Mouse (Mus musculus) thymus, postnatal 14 days (tissue): ENCODE data around the gene Drc7.
A peak's percentile ranks its signal among the peaks of the same experiment; 100 is the strongest.

ENCODE experiments used
- DNase-seq: peaks from one replicate; pipeline ENCODE4 v3.0.0; 2021

Drc7 gene

GRCm38 (mm10) chr8:95059812-95060533, 5.1 kb downstream of the Drc7 start:
- DNase-seq, result no peak

- DNase-seq, result no peak
Measured at GRCm38 (mm10) chr8:95064531-95064930, 9.6 kb downstream of the Drc7 start.

GRCm38 (mm10) chr8:95067582-95067981, 12.7 kb downstream of the Drc7 start:
- peak; percentile 82 for DNase-seq

- no peak for DNase-seq
Measured at GRCm38 (mm10) chr8:95075504-95075903, 20.6 kb downstream of the Drc7 start.

GRCm38 (mm10) chr8:95076151-95076550, 21.2 kb downstream of the Drc7 start:
- no peak for DNase-seq

GRCm38 (mm10) chr8:95078055-95078454, 23.2 kb downstream of the Drc7 start:
- DNase-seq, result no peak

- DNase-seq, result no peak
Measured at GRCm38 (mm10) chr8:95079305-95079704, 24.4 kb downstream of the Drc7 start.

GRCm38 (mm10) chr8:95080381-95081341, 25.8 kb downstream of the Drc7 start, which contains the start of gene Katnb1:
TSS of gene Katnb1 (plus strand) at chr8:95081186.
- DNase-seq, result peak; percentile 98

GRCm38 (mm10) chr8:95081650-95082049, 26.7 kb downstream of the Drc7 start:
- no peak for DNase-seq

- DNase-seq, result no peak
Measured at GRCm38 (mm10) chr8:95084261-95084660, 29.4 kb downstream of the Drc7 start.

- no peak for DNase-seq
Measured at GRCm38 (mm10) chr8:95084744-95085431, 30.0 kb downstream of the Drc7 start.

- no peak for DNase-seq
Measured at GRCm38 (mm10) chr8:95085432-95086141, 30.7 kb downstream of the Drc7 start.

- no peak for DNase-seq
Measured at GRCm38 (mm10) chr8:95093574-95093973, 38.7 kb downstream of the Drc7 start.

- peak; percentile 70 for DNase-seq
Measured at GRCm38 (mm10) chr8:95099009-95099408, 44.1 kb downstream of the Drc7 start.

GRCm38 (mm10) chr8:95101972-95102371, 47.1 kb downstream of the Drc7 start:
- no peak for DNase-seq

GRCm38 (mm10) chr8:95107306-95107705, 52.4 kb downstream of the Drc7 start:
- no peak for DNase-seq

- DNase-seq, result no peak
Measured at GRCm38 (mm10) chr8:95112594-95112993, 57.7 kb downstream of the Drc7 start.

- no peak for DNase-seq
Measured at GRCm38 (mm10) chr8:95113108-95113507, 58.2 kb downstream of the Drc7 start.

- peak; percentile 45 for DNase-seq
Measured at GRCm38 (mm10) chr8:95113750-95114149, 58.8 kb downstream of the Drc7 start.

GRCm38 (mm10) chr8:95123455-95123854, 68.6 kb downstream of the Drc7 start:
- DNase-seq, result no peak

- no peak for DNase-seq
Measured at GRCm38 (mm10) chr8:95126497-95126896, 71.6 kb downstream of the Drc7 start.

GRCm38 (mm10) chr8:95127658-95128057, 72.8 kb downstream of the Drc7 start:
- no peak for DNase-seq
